Mouse (Mus musculus) erythroblast, adult 5-6 weeks (primary cell): ENCODE results near the gene Pole3. TPM values are rescaled to one million over a fixed set of nuclear protein-coding genes. Genes with fewer than 3 reads are reported as not detected.
A peak's percentile ranks its signal among the peaks of the same experiment; 100 is the strongest.

ENCODE experiments used
- ATAC-seq: replicated peaks from 2 replicates; pipeline ENCODE4 v1.8.0; 2016; ENCODE audit warnings: moderate number of reproducible peaks, mild to moderate bottlenecking, moderate TSS enrichment, inconsistent platforms; ENCODE audit not compliant: poor library complexity, low FRiP score, severe bottlenecking
- total RNA-seq, 2 experiments: library from RNA; stranded (forward) in 1 of 2; stranded (reverse) in 1 of 2; fragments of 150-400 nt in 1 of 2; fragments of 200-764, 138-1000 nt in 1 of 2; gene quantifications; 2 replicates each; pipeline versions ENCODE4 v1.2.3 to v1.2.4; 2015 to 2017; ENCODE audit warnings: low replicate concordance in 2 of 2

Pole3 gene
- total RNA-seq, 2 experiments from 2014 or later: 14.1 to 30.7 TPM

- peak; percentile 6 for ATAC-seq
Measured at GRCm38 (mm10) chr4:62519122-62519848, 5.6 kb downstream of the Pole3 start.

DNA sequence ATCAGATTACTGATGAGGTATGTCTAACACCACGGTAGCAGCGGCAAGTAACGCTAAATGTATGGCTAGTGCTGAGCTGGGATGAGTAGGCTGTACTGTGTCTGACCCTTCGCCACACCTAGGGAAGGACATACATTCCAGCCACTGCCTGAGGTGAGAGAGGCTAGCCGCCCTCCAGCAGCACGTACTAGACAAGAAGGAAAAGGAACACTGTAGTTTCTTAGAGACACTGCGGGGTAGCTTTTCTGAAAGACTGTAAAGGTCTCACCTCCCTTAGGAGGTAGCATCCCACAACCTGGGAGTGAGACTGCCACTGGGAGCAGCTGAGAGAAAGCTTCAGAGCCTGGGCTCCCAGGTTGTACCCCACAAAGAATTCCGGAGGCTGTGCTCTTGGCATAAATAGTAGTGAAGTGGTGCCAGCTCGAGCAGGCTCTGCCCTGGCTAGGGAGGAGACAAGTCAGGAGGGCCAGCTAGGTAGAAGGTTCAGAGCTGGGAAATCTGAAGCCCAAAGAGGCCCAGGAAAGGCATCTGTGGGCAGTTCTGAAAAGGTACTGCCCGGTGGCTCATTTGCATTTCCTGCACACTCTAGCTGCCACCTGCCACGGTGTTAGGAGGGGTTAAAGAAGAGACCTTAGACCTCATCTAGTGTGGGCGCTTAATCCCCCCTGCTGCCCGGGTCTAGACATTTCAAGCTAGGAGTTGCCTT is 6.3 kb downstream of the Pole3 start:
- no peak for ATAC-seq

DNA sequence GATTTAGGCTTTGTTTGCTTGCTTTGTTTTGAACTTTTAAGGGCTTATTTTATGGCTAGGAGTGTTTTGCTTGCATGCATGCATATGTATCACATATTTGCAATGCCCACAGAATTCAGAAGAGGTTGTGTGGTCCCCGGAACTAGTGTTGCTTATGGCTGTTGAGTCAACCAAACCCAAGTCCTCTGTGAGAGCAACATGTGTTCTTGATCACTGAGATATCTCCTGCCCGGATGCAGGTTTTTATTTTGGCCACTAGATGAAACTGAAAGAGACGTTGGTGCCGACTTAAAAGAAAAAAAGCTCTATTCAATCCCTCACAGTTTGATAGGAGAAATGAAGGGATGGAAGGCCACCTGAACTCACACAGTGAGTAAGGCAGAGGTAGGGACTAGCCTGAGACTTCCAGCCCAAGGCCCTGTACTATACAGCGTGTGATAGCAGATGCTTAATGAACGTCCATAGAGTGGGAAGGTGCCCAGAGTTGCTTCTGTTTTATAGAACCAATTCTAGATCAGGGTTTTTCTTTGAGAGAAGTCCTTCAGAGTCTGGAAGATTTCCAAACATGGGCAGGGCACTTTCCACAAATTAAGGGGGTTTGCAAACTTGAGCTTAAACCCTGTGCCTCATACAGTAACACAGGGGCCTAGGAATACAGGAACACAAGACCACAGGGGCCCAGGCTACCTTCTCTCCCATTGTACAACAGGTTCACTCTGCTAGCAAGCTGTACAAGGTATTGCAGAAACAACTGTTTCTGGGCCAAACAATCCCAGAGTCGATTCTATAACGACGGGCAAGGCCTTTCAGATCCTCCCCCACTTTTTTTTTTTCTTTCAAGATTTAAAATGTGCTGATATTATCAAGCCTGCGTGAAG is 7.1 kb downstream of the Pole3 start:
- ATAC-seq: no peak

DNA sequence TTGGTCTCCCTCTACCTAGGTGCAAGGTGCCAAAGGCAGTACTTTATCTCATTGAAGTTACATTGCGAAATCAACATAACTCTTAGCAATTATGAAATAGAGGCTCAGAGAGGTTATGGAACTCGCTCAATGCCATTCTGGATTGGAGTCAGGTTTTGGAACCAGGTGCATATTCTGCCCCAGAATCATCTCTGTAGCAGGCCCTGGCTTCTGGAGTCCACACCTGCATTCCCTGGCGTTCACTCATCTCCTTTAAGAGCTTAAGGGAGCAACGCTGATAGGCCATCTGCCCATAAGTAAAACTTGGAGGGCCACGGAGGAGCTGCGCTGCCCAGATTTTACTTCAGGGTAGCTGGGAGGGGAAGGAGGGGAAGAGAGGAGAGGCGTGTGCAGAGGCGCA is 7.8 kb downstream of the Pole3 start:
- ATAC-seq: peak; percentile 23; the same call in 1 of the 2 replicates

- ATAC-seq: peak; percentile 74
Measured at GRCm38 (mm10) chr4:62516579-62516978, 8.3 kb downstream of the Pole3 start.

GRCm38 (mm10) chr4:62516079-62516478 is 8.8 kb downstream of the Pole3 start:
- ATAC-seq: peak; percentile 41

DNA sequence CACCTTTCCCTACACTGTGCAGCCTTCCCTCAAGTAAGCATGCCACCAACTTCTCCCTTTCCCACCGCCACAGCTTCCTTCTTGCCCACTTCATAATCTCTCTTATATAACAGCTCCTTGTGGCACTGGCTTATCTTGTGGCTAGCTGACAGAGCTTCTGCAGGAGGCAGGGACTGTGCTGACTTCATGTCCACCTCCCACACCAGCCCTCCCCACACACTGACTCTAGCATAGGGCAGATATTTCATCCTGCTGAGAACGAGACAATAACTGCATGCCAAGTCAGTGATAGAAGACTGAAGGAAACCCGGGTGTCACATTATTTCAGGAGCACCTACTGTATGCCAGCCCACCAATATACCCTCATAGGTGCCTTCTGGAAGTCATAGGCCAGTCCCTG is 9.4 kb downstream of the Pole3 start:
- peak; percentile 34; the same call in 1 of the 2 replicates for ATAC-seq

GRCm38 (mm10) chr4:62514995-62515394 is 9.9 kb downstream of the Pole3 start:
- no peak for ATAC-seq

DNA sequence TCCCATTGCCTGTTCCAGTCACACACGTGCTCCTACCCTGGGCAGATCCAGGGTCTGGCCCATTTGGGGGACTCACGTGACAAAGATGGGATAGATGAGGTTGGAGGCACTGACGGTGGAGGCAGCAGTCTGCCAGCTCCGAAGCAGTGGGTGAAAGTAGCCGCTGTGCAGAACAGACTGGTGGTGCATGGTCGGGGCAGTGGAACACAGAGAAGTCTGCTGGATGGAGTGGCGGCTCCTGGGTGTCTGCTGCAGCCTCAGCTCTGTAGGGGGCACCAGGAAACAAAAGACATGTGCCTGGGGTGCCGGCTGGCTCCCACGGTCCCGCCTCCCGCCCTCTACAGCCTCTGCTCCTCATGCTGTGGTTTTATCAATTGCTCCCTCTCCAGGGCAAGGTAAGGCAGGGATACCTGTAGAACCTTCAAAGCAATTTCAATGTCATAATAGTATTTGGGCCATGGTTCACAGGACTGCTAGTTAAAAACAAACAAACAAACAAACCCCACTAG is 10.8 kb downstream of the Pole3 start:
- no peak for ATAC-seq

DNA sequence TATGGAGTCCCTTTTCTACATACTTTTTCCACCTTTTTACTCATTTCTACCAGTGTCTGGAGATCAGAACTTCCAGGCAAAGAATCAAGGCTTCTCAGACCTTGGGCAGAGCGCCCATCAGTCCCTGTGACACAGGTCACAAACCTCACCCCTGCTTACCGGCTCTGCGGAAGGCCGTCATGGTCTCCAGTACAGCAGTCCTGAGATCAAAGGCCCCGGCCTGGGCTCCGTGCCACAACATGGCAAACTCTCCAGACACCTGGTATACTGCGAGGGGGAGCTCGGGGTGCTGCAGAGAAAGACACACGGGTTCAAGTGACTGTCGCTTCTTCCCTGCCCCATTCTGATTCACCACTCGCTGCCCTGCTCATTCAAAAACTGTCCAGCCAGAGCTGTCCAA is 14.9 kb downstream of the Pole3 start:
- ATAC-seq: no peak

- no peak for ATAC-seq
Measured at GRCm38 (mm10) chr4:62508839-62509238, 16.0 kb downstream of the Pole3 start.

DNA sequence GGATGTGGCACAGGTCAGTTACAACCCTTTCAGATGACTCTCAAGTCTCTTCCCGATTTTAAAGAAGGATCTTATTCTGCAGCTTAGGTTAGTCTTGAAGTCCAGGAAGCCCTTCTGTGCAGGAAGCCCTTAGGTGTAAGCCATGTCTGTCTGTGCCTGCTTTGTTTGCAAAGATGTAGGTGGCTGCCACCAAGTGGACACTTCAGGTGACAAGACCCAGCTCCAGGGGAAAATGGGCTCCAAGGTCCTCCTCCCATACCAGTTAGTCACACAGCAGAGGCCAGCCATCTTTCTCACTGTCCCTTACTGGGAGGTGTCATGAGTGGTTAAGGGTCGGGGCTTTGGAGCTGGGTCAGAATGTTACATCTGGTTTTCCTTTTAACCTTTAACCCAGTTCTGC is 18.1 kb downstream of the Pole3 start:
- ATAC-seq: 0 out of 2 replicates have a peak, but pooled peaks have one; percentile 27

GRCm38 (mm10) chr4:62505991-62506390 is 18.9 kb downstream of the Pole3 start:
- ATAC-seq: no peak

DNA sequence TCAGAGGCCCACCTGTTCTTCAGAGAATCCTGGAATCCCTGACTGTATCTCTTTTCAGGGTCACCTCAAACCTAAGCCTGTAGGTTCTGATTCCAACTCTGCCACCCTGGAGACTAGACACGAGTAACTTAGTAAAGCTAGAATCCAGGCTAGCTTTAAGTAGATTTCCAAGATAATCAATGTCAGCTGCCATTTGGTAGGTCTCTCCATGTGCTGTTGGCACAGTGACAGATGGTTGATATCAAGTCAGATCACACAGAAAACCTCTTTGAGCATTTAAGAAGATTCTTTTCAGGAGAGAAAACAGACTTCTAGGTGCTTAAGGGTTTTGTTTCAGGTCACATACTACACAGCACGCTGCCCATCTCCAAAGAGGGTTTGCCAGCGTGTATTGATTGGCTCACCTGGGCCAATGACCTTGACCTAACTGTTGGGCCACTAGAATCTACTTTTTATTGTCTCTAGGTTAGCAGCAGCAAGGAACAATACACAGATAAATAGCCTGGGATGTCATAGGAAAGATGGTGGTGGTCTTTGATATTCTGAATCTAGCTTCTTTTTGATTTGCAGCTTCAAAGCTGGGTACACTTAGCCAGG is 21.4 kb downstream of the Pole3 start, which contains the start of gene Hdhd3:
Gene Hdhd3 (minus strand): TSS at position 94 of the 597 bp plus-strand sequence.
- no peak for ATAC-seq

- no peak for ATAC-seq
Measured at GRCm38 (mm10) chr4:62502969-62503368, 21.9 kb downstream of the Pole3 start.

DNA sequence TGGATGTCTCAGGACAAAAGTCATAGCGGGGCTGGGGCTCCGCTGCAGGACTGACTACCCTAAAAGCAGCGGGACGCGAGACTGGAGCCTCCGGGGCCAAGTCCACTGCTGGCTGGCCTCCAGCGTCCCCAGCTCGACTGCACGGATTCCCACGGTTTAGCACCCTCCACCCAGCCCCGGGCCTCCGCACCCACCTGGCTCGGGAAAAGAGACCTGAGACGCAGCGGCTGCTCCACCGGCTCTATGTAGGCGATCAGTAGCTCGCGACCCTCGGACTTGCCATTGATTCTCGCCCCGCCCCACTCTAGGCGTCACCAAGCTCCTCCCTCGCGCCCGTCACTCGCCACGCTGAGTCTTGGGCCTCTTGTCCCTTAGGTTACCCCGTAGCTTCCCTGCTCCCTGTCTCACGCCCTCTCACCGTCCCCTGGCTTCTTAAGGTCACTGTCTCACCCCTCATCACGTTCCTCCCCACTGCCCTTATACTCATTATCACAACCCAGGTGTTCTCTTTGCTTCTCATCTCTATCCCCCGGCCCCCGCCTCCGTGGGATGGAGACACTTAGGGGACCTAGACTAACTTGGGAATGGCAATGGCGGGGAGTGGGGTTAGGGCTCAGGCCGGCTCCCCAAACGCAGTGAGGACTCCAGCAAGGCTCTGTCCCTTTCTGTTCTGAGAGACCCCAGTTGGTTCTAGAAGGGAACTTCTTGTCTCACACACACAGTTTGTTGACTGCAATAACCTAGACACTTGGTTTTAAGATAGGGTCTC is 22.7 kb downstream of the Pole3 start:
- peak; percentile 96 for ATAC-seq

GRCm38 (mm10) chr4:62501534-62501933 is 23.3 kb downstream of the Pole3 start:
- no peak for ATAC-seq

DNA sequence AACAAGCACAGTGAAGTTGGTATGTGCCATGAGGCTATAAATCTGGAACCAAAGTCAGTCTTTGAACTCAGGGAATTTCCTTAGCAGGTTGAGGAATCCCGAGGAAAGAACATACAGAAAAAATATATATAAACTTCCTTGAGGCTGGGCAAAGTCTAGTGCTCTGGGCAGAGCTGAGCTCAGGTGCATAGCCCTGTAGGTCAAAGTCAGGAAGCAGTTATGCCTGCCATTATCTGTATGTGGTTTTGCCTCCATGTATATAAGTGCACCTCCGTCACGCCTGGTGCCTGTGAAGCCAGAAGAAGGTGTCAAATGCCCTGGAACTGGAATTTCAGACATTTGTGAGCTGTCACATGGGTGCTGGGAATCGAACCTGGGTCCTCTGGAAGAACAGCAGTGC is 24.1 kb downstream of the Pole3 start:
- no peak for ATAC-seq

DNA sequence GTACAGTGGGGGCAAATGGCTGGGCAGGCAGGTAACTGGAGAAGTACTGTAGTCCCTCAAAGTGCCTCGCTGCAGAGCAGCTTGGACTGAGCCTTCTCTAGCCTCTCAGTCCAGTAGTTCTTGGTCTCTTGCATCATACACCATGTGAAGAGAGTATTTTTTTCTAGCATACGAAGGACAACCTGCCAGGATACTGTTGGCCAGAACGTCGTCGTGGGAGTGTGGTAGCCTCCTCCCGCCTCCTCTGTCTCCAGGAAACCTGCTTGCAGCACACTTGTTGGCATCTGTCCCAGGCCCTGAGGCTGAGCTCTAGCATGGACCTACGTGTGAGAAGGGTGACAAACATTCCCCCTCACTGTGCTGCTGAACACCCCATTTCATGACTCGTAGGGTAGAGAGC is 28.1 kb downstream of the Pole3 start:
- ATAC-seq: no peak
